Mouse (Mus musculus) left cerebral cortex, adult 18-20 months (tissue): ENCODE measurements around the gene Copz2. TPM values are rescaled to one million over a fixed set of nuclear protein-coding genes. Genes with fewer than 3 reads are reported as not detected.

Source experiments
- DNase-seq, 2 experiments: peaks; one replicate each; pipeline ENCODE4 v3.0.0; 2021 to 2022; ENCODE audit warnings: low spot score in 2 of 2, mixed read lengths in 1 of 2
- microRNA-seq, 2 experiments: library from miRNA; unstranded; fragments of <30 nt; microRNA quantifications; one replicate each; pipeline ENCODE4 v1.2.0; 2021
- total RNA-seq, 2 experiments: library from RNA; stranded (reverse); gene quantifications; 2 replicates each; pipeline ENCODE4 v1.2.3; 2021

Copz2 gene
- total RNA-seq, 2 experiments from 2014 or later = 5.9 to 6.3 TPM

DNA sequence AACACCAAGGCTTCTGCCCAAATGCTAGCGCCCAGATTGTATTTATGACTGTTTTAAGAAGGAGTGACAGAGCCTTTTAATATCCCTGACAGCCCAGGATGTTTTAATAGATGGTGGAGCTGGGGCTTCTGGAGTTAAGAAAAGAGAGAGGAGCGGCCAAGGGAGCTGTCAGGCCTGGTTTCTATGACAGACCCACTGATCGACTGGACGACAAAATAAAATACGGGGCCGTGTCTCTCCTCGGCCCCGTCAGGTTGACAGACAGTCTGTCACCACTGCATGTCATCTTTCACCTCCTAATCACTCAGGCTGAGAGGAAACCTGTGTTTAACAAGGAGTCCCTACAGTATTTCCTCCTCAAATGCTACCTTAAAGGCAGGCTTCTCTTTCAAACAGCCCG is 51.7 kb downstream of the Copz2 start:
- DNase-seq = no peak

DNA sequence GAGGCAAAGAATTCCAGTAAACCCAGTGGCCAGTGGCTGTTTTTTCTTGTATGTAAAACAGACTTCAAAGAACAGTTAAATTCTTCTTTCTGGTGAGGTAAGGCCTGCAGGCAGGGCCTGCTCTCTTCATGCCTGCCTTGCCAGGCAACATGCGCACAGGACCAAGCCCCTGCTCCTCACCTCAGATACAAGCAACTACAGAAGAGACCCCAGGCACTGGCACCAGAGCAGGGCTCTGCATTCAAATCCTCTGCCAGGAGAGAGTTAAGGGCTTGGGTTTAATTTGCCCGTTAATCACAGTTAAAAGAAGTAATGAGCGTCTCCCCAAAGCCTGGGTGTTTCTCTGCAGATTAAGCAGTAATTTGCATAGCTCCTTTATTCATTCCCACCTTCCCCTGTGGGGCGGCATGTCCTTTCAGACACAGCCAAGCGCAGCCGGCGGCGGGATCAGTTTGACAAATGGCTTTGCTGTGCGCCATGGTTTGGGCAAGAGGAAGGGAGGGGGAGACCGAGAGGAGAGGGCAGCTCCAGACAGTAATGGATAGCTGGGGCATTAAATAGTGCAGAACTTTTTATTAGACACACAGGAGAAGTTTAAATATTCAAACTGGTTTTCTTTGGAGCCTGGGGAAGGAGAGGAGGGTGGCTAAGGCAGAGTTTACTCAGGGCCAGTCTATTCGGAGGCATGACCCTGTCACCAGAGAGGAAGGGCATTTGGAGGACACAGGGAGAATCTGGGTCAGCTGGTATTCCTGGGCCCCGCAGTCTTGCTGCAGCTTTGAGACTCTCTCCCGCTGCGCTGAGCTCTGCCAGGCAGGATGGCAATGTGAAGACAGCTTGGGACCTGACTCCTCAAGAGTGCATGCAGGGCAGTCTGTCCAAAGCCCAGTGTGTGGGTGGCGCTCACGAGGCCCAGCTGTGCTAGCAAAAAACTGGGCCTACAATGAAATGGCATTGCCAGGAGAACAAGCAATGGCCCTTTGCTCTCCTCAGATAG is 53.3 kb downstream of the Copz2 start:
- DNase-seq = peak in 1 of 2 experiments; percentile 18

DNA sequence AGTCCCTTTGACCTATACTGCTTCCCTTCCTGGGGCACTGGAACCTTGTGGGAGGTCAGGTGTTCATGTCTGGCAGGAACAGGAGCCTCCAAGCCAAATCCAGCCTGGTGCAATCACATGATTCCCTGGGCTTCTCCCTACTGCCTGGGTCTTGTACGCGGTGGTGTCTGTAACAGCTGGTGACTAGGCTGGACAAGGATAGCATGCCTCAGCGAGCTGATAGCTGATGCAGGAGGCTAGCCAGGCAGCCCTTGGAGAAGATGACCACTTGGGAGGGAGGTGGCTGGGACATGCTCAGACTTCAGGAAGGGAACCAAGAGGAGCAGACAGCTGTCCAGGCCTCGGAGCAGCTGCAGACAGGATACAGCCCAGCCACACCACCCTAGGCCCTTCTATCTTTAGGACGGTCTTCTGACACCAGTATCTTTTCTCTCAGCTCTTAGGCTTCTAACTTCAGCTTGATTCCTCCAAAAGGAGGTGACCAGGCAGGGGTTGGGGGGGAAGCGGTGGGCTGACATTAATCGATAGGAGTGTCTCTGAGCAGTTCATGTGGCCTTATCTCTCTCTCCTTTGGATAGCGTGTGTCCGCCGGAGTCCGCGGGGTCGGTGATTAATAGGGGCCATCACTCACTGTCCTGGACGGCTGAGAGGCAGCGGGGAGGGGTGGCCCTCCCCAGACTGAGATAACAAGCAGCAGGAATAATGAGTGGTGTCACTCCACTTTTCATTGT is 56.9 kb downstream of the Copz2 start:
- no peak for DNase-seq

DNA sequence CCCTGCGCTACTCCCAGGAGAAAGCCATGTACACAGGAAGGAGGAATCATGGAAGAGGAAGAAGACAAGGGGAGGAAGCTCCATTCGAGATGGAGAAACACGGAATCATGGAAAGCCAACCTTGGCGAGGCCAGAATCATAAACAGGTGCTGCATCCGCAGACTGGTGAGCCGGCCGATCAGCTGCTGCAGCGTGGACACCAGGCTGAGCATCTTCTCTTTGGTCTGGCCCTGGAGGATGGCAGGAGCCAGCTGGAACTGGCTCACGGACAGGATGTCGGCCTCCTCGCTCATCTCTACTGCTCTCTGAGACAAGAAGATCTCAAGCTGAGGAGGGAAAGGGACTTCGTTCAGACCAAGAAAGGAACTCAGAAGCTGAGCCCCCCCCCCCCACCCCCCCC is 58.9 kb downstream of the Copz2 start:
- no peak for DNase-seq

DNA sequence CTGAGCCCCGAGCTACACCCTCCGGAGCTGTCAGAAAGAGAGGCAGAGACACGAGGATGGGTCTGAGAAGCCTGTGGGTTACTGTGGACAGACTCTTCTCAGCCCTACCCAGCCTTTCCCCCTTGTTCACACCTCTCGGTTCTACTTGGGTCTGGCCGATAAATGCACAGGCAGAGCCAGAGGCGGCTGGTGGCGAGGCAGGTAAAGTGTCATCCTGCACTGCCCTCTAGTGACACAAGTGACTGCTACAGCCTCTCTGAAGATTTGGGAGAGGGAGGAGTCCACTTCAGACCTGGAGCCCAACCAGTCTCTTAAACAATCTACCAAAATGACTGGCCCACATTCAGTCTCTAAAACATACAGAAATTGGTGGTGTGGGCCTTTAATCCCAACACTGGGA is 60.3 kb downstream of the Copz2 start:
- peak; percentile 81 to 84 for DNase-seq

Small RNAs within 50 kb of the gene (microRNA-seq; reads per million reads assigned to microRNA genes)
- 41.9 to 54.9 reads per million in 2 experiments for gene Mir152

Other genes with a start within 250 kb of the Copz2 start
- gene Snx11, start 72.3 kb upstream of the Copz2 start, total RNA-seq = 10 to 100 TPM; 48.8 to 48.9 TPM
- gene Cbx1, start 60.7 kb upstream of the Copz2 start, total RNA-seq = 10 to 100 TPM; 40.8 to 43.3 TPM
- gene Nfe2l1, start 19.9 kb upstream of the Copz2 start, total RNA-seq = 100 to 1,000 TPM; 292 to 305 TPM
- gene Cdk5rap3, start 66.6 kb downstream of the Copz2 start, total RNA-seq = 10 to 100 TPM; 27.5 to 31.8 TPM
- not detected for gene Prr15l, start 78.2 kb downstream of the Copz2 start, total RNA-seq
- gene Pnpo, start 94.1 kb downstream of the Copz2 start, total RNA-seq = 10 to 100 TPM; 41.9 TPM
- gene Sp2, start 133.1 kb downstream of the Copz2 start, total RNA-seq = 10 to 100 TPM; 11.4 to 11.9 TPM
- 1 to 10 TPM; 1.4 to 2.0 TPM for gene Sp6, start 163.5 kb downstream of the Copz2 start, total RNA-seq
- gene Scrn2, start 180.1 kb downstream of the Copz2 start, total RNA-seq = 1 to 10 TPM; 4.2 to 4.6 TPM
- under 1 TPM; 0.33 to 0.37 TPM for gene Lrrc46, start 191.5 kb downstream of the Copz2 start, total RNA-seq
- 10 to 100 TPM; 67.4 to 70.6 TPM for gene Mrpl10, start 191.7 kb downstream of the Copz2 start, total RNA-seq
- gene Osbpl7, start 200.8 kb downstream of the Copz2 start, total RNA-seq = 10 to 100 TPM; 12.9 to 13.2 TPM